Mouse (Mus musculus): ENCODE results near the gene Oxsr1. TPM values are rescaled to one million over a fixed set of nuclear protein-coding genes. Genes with fewer than 3 reads are reported as not detected.

Gene Oxsr1
- total RNA-seq (2023): 36.0 TPM

GRCm38 (mm10) chr9:119322289-119323259, at the start of gene Oxsr1:
Gene Oxsr1, minus strand, starts transcription at chr9:119322427.

GRCm38 (mm10) chr9:119365284-119365683, 43.1 kb upstream of the Oxsr1 start, which contains the start of gene Slc22a14:
Gene Slc22a14, minus strand, starts transcription at chr9:119365553.

DNA sequence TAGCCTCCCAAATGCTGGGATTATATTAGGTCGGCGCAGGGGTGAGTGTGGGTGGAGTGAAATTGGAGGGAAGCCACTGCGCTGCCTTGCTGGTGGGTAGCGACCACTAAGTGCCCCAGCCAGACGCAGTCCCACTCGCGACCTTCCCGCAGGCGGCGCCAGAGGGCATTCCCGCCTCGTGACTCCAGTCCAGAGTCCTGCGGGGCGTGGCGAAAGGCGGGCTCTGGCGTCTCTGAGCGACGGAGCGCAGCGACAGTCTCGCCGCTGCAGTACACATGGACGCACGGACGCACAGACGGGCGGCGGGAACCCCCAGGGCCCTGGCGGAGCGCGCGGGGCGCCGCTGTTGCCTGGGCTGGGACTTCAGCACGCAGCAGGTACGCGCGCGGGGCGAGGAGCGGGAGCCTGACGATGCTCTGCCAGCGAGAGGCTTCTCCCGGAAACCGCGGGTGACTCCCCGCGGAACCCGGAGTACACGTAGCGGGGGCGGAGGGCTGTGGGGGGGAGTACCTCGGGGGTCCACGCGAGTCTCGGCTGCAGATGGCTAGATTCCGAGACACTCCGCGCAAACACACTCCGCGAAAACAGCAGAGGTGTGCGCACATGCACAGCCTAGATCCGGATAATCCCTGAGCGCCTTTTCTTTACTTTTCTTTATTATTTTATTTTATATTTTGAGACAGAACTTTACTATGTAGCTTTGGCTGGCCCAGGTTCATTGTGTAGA, 35.3 kb upstream of the Oxsr1 start, which contains the start of gene Xylb:
Gene Xylb (plus strand): TSS at position 51 of the 727 bp plus-strand sequence.

DNA sequence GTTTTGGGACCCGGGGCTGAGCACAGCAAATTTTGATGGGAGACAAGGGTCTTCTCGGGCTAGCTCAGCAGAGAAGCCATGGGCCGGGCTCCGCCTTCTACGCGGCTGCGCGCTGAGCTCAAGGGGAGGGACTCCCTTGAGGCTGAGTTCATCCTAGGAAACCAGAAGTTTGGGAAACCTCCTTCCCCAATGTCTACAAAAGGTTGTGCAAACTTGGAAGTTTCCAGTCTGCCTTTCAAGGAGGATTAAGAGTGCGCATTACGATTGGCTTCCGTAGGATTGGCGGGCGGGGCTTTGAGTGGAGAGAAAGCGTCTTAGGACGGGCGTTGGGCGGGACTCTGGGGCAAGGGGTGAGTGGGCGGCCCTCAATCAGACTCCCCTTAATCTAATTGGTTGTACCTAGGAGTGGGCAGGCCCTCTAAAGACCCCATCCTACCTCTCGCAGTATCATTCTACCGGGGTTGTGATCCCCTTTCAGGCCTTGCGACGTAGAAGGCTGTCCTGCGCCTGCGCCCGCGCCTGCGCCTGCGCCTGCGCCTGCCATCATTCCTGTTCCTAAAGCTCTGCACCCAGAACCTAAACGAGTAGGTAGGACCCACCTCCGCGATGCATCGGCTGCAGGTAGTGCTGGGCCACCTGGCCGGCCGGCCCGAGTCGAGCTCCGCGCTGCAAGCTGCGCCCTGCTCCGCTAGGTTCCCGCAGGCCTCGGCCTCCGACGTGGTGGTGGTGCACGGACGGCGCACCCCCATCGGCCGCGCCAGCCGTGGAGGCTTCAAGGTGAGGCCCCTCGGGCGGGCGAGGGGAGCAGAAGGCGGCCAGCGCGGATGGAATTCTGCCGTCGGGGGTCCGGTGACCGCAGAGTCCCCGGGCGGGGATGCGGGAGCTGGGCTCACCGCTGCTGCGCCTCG, 18.9 kb upstream of the Oxsr1 start, which contains the start of gene Myd88:
Gene Myd88 (minus strand): TSS at position 503 of the 908 bp plus-strand sequence.

DNA sequence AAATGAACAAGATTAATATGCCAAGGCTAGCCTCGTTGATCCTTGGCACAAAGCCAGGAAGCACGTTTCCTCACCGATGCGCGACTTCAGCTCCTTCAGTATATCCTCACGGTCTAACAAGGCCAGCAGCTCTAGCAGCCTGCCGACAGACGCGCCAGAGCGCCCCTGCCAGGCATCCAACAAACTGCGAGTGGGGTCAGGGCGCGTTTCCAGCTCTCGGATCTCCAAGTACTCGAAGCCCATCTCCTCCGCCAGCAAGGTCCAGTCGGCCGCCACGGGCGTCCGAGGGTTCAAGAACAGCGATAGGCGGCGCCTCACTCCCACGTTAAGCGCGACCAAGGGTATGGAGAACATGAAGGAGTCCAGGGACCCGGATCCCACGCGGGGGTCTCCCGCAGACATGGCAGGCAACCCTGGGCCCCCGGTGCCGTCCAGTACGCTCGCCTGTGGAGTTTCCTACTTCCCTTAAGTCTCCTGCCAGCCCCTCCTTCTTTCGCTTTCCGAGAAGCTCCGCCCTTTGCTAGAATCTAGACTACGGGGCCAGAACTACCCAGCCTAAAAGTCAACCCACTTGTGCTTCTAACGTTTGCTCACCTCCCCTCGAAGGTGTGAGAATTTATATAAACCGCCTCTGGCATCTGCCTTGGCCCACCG, 17.5 kb upstream of the Oxsr1 start, which contains the start of gene Acaa1a:
Gene Acaa1a (plus strand): TSS at position 119 of the 654 bp plus-strand sequence.

GRCm38 (mm10) chr9:119208998-119209397, 113.2 kb downstream of the Oxsr1 start, which contains the start of gene Slc22a13:
Gene Slc22a13, minus strand, starts transcription at chr9:119209098.

Other genes starting within 250 kb of the Oxsr1 start
- gene Plcd1, start 228.9 kb downstream of the Oxsr1 start, total RNA-seq (2023): not detected
- gene Dlec1, start 219.9 kb downstream of the Oxsr1 start, total RNA-seq (2023): not detected
- gene Acaa1b, start 165.3 kb downstream of the Oxsr1 start, total RNA-seq (2023): 1.7 TPM
- gene Gm47289, start 163.3 kb downstream of the Oxsr1 start, total RNA-seq (2023): not detected
- gene Slc22a13, start 113.3 kb downstream of the Oxsr1 start, total RNA-seq (2023): not detected
- gene Acaa1a, start 17.2 kb upstream of the Oxsr1 start, total RNA-seq (2023): 58.3 TPM
- gene Myd88, start 19.0 kb upstream of the Oxsr1 start, total RNA-seq (2023): 41.0 TPM
- 1.5 TPM for gene Xylb, start 35.0 kb upstream of the Oxsr1 start, total RNA-seq (2023)
- not detected for gene Slc22a14, start 43.1 kb upstream of the Oxsr1 start, total RNA-seq (2023)
- gene Acvr2b, start 79.7 kb upstream of the Oxsr1 start, total RNA-seq (2023): 3.1 TPM
- 7.1 TPM for gene Exog, start 122.5 kb upstream of the Oxsr1 start, total RNA-seq (2023)